Mouse (Mus musculus) erythroblast, embryonic 14.5 days (primary cell): Measurements from ENCODE around the gene Prima1. TPM values are rescaled to one million over a fixed set of nuclear protein-coding genes. Genes with fewer than 3 reads are reported as not detected.
A peak's percentile ranks its signal among the peaks of the same experiment; 100 is the strongest.

Source experiments
- H3K27me3 ChIP-seq: 2 replicates; pipeline ENCODE4 v1.6.1; 2012; ENCODE audit warnings: inconsistent platforms; ENCODE audit not compliant: control insufficient read depth
- H3K36me3 ChIP-seq: 2 replicates; pipeline ENCODE4 v1.6.1; 2012; ENCODE audit warnings: mild to moderate bottlenecking, inconsistent platforms; ENCODE audit not compliant: control insufficient read depth
- H3K4me1 ChIP-seq: 2 replicates; pipeline ENCODE4 v1.6.1; 2012; ENCODE audit warnings: inconsistent platforms; ENCODE audit not compliant: control insufficient read depth
- H3K4me3 ChIP-seq: replicated peaks from 2 replicates; pipeline ENCODE3; 2012; ENCODE audit warnings: moderate library complexity, mild to moderate bottlenecking, inconsistent platforms
- H3K9me3 ChIP-seq: 2 replicates; pipeline ENCODE4 v1.6.1; 2012; ENCODE audit warnings: low read length, inconsistent platforms, mixed read lengths; ENCODE audit not compliant: control insufficient read depth
- GATA1 ChIP-seq: IDR thresholded peaks from 2 replicates; pipeline ENCODE4 v1.6.1; 2012; ENCODE audit warnings: low read length, inconsistent platforms, mixed read lengths
- TAL1 ChIP-seq: IDR thresholded peaks from 3 replicates; pipeline ENCODE4 v1.6.1; 2012; ENCODE audit warnings: low read length, inconsistent platforms, mixed read lengths
- polyA plus RNA-seq: library from polyadenylated mRNA; stranded (reverse); fragments of >175 nt; gene quantifications from 2 replicates; pipeline ENCODE4 v1.2.3, GENCODE M21; 2012

The Prima1 gene
- polyA plus RNA-seq, 1 experiment = not detected

DNA sequence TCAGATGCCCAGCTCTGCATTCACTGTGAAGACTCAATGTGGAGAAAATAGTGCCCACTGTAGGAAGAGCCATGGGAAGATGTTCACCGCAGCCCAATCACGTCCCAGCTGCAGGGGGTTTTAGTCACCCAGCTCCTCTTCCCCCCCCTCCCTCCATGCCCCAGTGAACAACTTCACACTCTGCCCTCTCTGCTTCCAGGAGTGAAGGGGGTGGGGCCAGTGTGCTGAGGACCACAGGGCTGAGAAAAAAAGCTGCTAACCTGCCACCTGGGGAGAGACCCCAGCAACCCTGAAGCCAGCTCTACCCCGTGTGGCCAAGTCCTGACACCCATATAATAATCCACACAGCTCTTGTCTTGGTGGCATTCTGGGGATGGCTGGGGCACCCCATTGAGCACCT, 24.7 kb upstream of the Prima1 start:
- Histone ChIP-seq H3K27me3 (no peaks in the 10 kb centered on the region), H3K4me3 (no peak overlapping the region), H3K9me3 (no peaks in the 10 kb centered on the region), H3K36me3 (no peaks in the 10 kb centered on the region), H3K4me1 (no peaks in the 10 kb centered on the region)
- TF ChIP-seq TAL1 (no peak), GATA1 (no peak)

DNA sequence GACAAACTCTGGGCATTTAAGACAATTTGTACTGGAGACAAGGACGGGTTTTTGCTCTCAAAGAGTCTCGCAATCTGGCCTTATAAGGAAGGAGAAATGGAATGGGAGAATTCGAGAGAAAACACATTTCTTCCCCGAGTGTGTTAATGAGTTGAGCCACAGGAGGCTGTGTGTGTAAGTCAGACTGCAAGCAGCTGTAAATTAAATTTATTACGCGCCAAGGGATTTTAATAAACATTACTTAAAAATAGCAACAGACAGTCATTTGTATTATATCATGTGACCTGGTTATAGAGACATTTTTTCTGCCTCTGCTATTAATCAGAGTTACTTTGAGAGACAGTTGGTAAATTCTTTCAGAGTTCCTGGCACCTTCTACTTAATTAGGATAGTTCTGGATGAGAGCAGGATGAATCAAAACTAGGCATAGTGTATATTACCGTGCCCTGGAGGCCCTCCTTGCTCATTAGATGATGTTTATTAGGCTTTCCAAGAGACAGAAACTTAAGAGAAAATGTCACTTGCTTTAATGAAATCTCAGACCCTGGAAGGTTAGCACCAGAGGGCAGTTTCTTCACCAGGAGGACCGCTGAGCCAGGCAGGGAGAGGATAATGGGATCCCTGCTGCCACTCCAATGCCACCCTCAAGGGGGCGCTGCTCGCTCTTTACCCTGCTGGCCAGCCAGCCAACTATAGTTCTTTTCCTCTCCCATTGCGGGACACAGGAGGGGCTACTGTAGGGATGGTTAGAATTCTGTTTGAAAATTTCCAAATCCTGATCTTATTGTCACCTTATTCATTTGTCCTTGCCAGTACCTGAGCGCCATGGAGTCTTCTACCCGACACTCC, 20.3 kb upstream of the Prima1 start:
- Histone ChIP-seq H3K4me1 (no peaks in the 10 kb centered on the region), H3K27me3 (no peaks in the 10 kb centered on the region), H3K9me3 (peaks cover 2% of the 10 kb centered on the region; the same call in 1 of the 2 replicates), H3K4me3 (no peak overlapping the region), H3K36me3 (no peaks in the 10 kb centered on the region)
- TF ChIP-seq TAL1 (no peak), GATA1 (no peak)

DNA sequence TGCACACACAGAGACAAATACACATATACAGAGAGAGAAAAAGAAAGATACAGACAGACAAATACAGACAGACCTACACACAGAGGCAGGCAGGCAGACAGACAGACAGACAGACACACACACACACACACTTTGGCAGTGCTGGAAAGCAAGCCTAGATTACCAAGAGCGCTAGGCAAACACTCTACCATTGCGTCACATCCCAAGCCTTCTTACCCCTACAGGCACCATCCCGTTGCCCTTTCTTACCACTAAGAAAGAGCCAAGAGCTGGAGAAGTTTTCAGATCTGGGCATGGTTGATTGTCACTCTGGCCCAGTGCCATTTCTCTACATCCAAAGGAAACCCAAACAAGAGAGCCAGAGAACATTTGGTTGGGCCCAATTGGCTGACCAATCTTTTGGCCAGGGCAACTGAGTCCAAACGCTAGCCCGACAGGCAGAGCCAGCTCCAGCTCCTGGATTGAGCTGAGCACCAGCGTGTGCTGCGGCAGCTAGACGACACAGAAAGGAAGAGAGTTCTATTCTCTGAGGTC, 11.0 kb upstream of the Prima1 start:
- H3K4me1 ChIP-seq = no peaks in the 10 kb centered on the region
- no peaks in the 10 kb centered on the region for H3K9me3 ChIP-seq
- no peaks in the 10 kb centered on the region for H3K36me3 ChIP-seq
- no peaks in the 10 kb centered on the region for H3K27me3 ChIP-seq
- TF ChIP-seq TAL1 = no peak
- TF ChIP-seq GATA1 = no peak
- no peak overlapping the region for H3K4me3 ChIP-seq

DNA sequence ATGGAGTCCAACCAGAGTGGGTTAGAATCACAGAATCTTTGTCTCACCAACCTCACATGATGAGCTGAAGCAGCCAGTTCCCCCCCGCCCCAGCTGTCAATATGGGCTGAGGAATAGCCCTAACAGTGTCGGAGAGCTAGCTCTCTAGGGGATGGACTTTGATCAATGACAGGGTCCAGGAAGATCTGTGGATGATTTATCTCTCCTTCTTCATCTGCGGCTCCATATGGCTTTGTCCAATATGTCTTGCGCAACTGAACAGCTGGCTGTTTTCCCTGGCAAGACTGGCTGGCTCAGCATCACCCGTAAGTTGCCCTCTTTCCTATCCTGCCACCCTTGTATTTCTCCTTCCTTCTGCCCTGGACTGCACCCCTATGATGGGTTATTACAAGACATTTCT, 9.2 kb upstream of the Prima1 start:
- no peaks in the 10 kb centered on the region for H3K9me3 ChIP-seq
- TF ChIP-seq GATA1 (no peak), TAL1 (no peak)
- no peaks in the 10 kb centered on the region for H3K27me3 ChIP-seq
- no peaks in the 10 kb centered on the region for H3K36me3 ChIP-seq
- H3K4me1 ChIP-seq = no peaks in the 10 kb centered on the region
- no peak overlapping the region for H3K4me3 ChIP-seq

DNA sequence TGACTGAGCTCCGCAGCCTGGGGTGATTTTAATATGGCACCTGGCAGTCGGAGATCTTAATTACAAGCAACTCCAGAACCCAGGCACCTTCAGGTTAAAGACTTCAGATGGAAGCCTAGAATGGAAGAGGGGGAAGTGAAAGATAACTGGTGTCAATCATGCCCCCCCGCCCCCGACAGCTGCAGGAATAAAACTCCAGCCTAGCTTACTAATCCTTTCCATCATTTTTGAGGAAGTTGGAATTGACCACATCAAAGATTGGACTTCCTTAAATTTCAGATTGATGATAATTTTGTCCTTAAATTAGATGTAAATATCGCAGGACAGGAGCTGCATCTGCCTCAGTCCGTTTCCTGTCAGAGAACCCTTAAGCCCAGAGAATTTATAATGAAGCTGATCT, 8.4 kb upstream of the Prima1 start:
- Histone ChIP-seq H3K27me3 (no peaks in the 10 kb centered on the region), H3K9me3 (no peaks in the 10 kb centered on the region), H3K4me3 (no peak overlapping the region), H3K4me1 (no peaks in the 10 kb centered on the region), H3K36me3 (no peaks in the 10 kb centered on the region)
- TF ChIP-seq GATA1 (no peak), TAL1 (no peak)

DNA sequence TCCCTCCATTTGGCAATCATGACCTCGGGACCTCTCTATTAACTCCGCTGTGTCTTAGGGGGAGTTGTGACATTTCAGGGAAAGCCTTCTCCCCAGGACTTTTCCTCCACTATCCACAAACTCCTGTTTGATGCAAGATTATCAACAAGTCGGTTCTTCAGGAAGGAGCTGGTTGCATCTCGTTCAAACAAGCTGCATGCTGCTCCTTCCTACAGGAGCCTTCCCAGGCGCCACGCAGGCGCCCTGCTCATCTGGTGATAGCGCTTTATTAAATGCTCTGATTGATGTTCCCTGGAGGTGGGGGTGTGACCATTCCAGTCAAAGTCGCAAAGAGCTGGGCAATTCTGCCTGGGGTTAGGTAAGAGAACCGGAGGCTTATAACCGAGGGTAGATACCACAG, 1.1 kb upstream of the Prima1 start:
- Histone ChIP-seq H3K4me1 (no peaks in the 10 kb centered on the region), H3K9me3 (no peaks in the 10 kb centered on the region), H3K36me3 (no peaks in the 10 kb centered on the region), H3K4me3 (no peak overlapping the region), H3K27me3 (peaks cover 31% of the 10 kb centered on the region)
- TF ChIP-seq GATA1 (no peak), TAL1 (no peak)

DNA sequence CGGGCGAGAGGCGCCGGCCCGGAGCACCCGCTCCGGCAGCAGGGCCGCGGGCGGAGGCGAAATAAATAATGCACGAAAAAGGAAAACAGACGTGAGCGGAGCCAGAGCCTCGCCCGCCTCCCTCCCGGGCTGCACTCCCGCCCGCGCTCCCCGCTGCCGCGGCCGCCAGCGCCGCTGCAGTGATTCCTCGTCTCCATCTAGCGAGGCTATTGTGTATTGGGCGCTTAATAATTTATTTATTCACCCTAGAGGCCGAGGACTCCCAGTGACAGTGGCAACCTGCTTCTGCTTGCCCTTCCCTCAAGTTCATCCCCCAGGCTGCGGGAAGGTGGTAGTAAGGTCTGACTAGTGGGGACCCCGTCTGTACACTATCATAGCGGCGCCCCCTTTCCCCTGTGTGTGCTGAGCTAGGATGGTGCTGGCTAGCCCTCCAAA, 658 bp upstream of the Prima1 start:
- Histone ChIP-seq H3K9me3 (no peaks in the 10 kb centered on the region), H3K4me1 (no peaks in the 10 kb centered on the region), H3K36me3 (no peaks in the 10 kb centered on the region), H3K27me3 (peaks cover 31% of the 10 kb centered on the region), H3K4me3 (peak overlapping the region; percentile 16)
- TF ChIP-seq TAL1 (no peak), GATA1 (no peak)

DNA sequence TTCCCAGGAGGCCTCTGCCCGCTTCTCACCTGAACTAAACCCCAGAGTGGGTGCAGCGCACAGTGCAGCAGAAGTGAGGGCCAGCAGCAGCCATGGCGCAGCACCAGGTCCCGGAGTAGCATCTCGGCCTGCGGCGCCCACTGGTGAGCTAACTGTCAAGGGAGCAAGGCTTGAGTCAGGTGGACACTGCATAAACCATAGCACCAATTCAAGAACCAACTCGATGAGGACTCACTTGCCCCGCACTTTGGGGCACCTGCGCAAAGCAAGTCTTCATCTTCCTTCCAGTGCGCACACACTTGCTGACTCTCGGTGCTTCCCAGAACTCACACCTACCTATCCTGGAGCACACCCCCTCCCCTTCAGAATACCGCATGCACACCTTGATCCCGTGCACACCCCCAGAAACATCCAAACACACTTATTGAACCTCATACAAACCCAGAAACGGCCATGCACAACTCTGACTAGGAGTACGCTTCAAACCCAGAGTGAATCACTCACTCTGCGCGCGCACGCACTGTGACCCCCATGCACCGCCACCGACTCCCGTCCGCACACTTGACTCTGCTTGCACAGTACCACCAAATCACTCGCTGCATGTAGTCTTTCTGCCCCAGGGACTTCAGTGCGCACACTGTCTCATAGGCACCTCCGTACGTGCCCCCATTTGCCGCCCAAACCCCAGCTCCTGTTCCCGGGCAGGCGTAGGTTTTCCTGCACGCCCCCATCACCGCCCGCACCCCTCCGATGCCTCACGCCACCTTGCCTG, 453 bp downstream of the Prima1 start:
- Histone ChIP-seq H3K4me1 (no peaks in the 10 kb centered on the region), H3K27me3 (peaks cover 31% of the 10 kb centered on the region), H3K9me3 (no peaks in the 10 kb centered on the region), H3K4me3 (no peak overlapping the region), H3K36me3 (no peaks in the 10 kb centered on the region)
- no peak for TF ChIP-seq GATA1
- no peak for TF ChIP-seq TAL1

DNA sequence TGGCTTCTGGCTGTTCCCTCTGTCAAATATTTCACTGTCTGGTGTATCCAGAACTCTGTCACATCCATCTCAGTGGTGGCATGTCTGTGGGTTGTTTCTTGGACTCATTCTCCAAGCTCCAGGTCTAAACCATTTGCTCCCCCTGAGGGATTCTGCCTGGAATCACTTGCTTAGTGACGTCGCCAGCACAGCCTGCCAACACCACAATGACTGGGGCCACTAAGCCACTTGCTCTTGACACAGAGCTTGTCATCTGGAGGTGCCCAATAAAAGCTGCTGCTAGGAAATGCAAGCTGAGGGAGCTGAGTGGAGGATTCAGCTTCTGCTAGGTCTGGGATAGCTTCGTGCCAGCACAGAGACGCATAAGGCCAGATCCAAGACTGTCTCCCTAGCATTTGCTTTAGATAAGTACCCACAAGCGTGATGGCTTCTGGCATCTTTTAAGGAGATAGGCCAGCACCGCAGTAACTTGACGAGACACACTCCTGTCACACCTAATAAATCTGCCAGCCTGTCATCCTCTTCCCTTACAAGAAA, 3.0 kb downstream of the Prima1 start:
- TF ChIP-seq TAL1 (no peak), GATA1 (no peak)
- Histone ChIP-seq H3K4me1 (no peaks in the 10 kb centered on the region), H3K4me3 (no peak overlapping the region), H3K9me3 (no peaks in the 10 kb centered on the region), H3K36me3 (no peaks in the 10 kb centered on the region), H3K27me3 (peaks cover 31% of the 10 kb centered on the region)
